Mouse (Mus musculus): ENCODE data around the gene Kalrn. TPM values are rescaled to one million over a fixed set of nuclear protein-coding genes. Genes with fewer than 3 reads are reported as not detected.
"Not testable (repeated sequence)": the region's sequence is repeated elsewhere in the genome, so short reads cannot be mapped to it uniquely, and the experiment has no call there.

Gene Kalrn
- total RNA-seq, 2 experiments from 2014 or later = 18.6 to 24.1 TPM

- no peak for DNase-seq (ENCODE audit: low spot score)
Measured at GRCm38 (mm10) chr16:34119370-34119769, 454.0 kb downstream of the Kalrn start.

- peak; percentile 71 for DNase-seq (ENCODE audit: low spot score)
Measured at GRCm38 (mm10) chr16:34114665-34115064, 458.7 kb downstream of the Kalrn start.

GRCm38 (mm10) chr16:34113150-34113549, 460.2 kb downstream of the Kalrn start:
- DNase-seq (ENCODE audit: low spot score) = no peak

- peak; percentile 26 for DNase-seq (ENCODE audit: low spot score)
Measured at GRCm38 (mm10) chr16:34112490-34112889, 460.8 kb downstream of the Kalrn start.

GRCm38 (mm10) chr16:34110840-34111625, 462.3 kb downstream of the Kalrn start:
- no peak for DNase-seq (ENCODE audit: low spot score)

- DNase-seq (ENCODE audit: low spot score) = no peak
Measured at GRCm38 (mm10) chr16:34104427-34104826, 468.9 kb downstream of the Kalrn start.

GRCm38 (mm10) chr16:34102742-34103141, 470.6 kb downstream of the Kalrn start:
- peak; percentile 37 for DNase-seq (ENCODE audit: low spot score)

GRCm38 (mm10) chr16:34099795-34100194, 473.5 kb downstream of the Kalrn start:
- DNase-seq (ENCODE audit: low spot score) = no peak

GRCm38 (mm10) chr16:34095548-34096141, 477.7 kb downstream of the Kalrn start:
- DNase-seq (ENCODE audit: low spot score) = peak; percentile 90

- no peak for DNase-seq (ENCODE audit: low spot score)
Measured at GRCm38 (mm10) chr16:34095093-34095465, 478.3 kb downstream of the Kalrn start.

- DNase-seq (ENCODE audit: low spot score) = no peak
Measured at GRCm38 (mm10) chr16:34094446-34095092, 478.8 kb downstream of the Kalrn start.

GRCm38 (mm10) chr16:34093734-34094445, 479.4 kb downstream of the Kalrn start:
- no peak for DNase-seq (ENCODE audit: low spot score)

GRCm38 (mm10) chr16:34089528-34090095, 483.7 kb downstream of the Kalrn start:
- DNase-seq (ENCODE audit: low spot score) = no peak

- no peak for DNase-seq (ENCODE audit: low spot score)
Measured at GRCm38 (mm10) chr16:34089022-34089421, 484.3 kb downstream of the Kalrn start.

- DNase-seq (ENCODE audit: low spot score) = no peak
Measured at GRCm38 (mm10) chr16:34088331-34088730, 485.0 kb downstream of the Kalrn start.

- no peak for DNase-seq (ENCODE audit: low spot score)
Measured at GRCm38 (mm10) chr16:34084135-34084920, 489.0 kb downstream of the Kalrn start.

GRCm38 (mm10) chr16:34082494-34083469, 490.6 kb downstream of the Kalrn start:
- peak; percentile 47 for DNase-seq (ENCODE audit: low spot score)

GRCm38 (mm10) chr16:34081683-34082438, 491.5 kb downstream of the Kalrn start:
- DNase-seq (ENCODE audit: low spot score) = peak; percentile 84

- not testable (repeated sequence) for DNase-seq (ENCODE audit: low spot score)
Measured at GRCm38 (mm10) chr16:34081314-34081682, 492.0 kb downstream of the Kalrn start.

Data from gastrocnemius, adult 18-20 months (tissue).